Mouse (Mus musculus): Measurements from ENCODE around the gene Cpne5. TPM values are rescaled to one million over a fixed set of nuclear protein-coding genes. Genes with fewer than 3 reads are reported as not detected.

Cpne5 gene
- 0.27 and 0.34 TPM in 2 replicates for polyA plus RNA-seq (2015; fragmentation: Nextera tagmentation; extraction: Ambion mirVana)

DNA sequence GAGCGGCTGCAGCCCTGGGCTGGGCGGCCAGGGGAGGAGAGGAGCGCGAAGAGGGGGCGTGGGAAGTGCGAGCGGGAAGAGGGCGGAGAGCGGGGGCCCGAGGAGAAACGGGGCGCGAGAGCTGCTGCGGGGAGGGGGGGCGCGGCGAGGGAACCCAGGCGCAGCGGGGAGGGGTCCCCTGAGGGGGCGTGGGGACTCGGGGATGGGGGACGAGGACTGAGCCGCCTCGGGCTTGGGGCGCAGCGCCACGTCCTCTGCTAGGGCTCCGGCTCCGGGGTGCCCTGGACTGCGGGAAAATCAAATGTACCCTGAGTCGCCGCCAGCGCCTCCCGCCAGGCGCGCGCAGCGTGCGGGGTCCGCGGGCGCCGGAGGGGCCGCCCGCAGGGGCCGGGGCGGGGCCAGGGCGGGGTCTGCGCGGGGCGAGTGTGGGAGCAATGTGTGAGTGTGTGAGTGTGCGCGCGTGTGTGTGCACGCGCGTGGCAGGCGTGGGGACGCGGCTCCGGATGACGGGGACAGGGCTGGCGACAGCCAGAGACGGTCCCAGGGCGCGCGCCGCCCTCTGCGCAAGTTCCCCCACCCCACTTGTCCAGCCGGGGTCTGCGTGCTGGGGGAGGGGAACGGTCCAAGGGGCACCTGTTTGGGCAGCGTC is at the start of gene Cpne5:
Cpne5 (minus strand) TSS at position 396 of the 649 bp plus-strand sequence.
- WGBS (ENCODE audit: insufficient replicate concordance), result under 1% methylated on average over 59 of the region's 73 CpGs
- H3K27me3 ChIP-seq, result peaks cover 81% of the 10 kb centered on the region
- H3K4me3 ChIP-seq (replicated peaks), result peak within 1 kb of the TSS; percentile 54
- ATAC-seq (ENCODE audit: low read depth) (no peak), DNase-seq (no peak)
- peaks cover 13% of the 10 kb centered on the region for H3K4me1 ChIP-seq (replicated peaks)
- no peak within 1 kb of the TSS for H3K27ac ChIP-seq
- 0 out of 2 replicates have a peak within 1 kb of the TSS, but pooled peaks have one; percentile 22 for H3K9ac ChIP-seq
- H3K36me3 ChIP-seq, result no peaks in the 10 kb centered on the region
- H3K9me3 ChIP-seq (replicated peaks), result no peaks in the 10 kb centered on the region
- peak within 1 kb of the TSS; percentile 70 for H3K4me2 ChIP-seq

DNA sequence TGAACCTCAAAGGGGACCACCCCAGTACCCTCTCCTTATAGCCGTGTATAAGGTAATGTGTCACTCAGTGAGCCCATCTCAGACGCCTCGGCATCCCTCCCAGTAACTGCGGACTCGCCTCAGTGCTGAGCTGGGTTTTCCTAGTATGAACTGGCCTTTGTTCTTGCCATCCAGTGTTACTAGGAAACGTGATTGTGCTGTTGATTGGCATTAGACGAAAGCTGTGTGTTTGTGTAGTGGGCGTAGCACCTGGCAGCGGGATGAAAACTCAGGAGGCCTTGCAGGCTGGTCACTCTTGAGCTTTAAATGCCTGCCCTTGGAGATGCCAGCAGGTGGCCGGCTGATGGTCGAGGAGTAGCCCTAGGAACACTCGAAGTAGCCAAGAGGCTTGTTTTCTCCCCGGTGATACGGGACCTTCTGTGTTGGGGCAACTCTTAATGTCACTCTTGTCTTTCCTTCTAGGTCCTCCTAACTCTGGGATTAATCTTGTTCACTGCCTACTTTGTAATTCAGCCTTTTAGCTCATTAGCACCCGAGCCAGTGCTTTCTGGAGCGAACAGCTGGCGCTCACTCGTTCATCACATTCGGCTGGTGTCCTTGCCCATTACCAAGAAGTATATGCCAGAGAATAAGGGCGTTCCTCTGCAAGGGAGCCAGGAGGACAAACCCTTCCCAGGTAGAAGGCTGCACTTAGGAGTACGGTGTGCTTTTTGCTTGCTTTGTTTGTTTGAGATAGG is 44.4 kb upstream of the Cpne5 start:
- Histone ChIP-seq H3K9ac (no peak overlapping the region), H3K36me3 (peaks cover 52% of the 10 kb centered on the region), H3K4me1 (replicated peaks) (no peaks in the 10 kb centered on the region), H3K4me2 (no peak overlapping the region), H3K27ac (no peak overlapping the region), H3K27me3 (no peaks in the 10 kb centered on the region), H3K4me3 (replicated peaks) (no peak overlapping the region), H3K9me3 (replicated peaks) (no peaks in the 10 kb centered on the region; the same call in 1 of the 2 replicates)
- DNase-seq, result no peak
- 85% methylated on average over 21 of the region's 21 CpGs for WGBS (ENCODE audit: insufficient replicate concordance)
- ATAC-seq (ENCODE audit: low read depth), result no peak

DNA sequence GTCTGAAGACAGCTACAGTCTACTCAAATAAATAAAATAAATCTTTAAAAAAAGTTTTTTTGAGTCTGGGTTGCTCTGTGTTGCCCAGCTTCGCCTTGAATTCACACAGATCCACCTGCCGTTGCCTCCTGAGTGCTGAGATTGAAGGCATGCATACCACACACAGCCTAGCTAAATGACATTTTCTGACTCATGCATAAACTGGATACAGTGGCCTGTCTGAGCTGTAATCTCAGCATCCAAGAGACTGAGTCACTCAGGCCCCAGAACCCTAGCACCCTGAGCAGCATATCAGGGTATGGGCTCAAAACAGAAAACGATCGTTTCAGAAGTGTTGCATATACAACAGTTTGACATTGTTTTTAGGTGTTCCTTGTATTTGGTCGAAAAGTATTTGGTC is 43.6 kb upstream of the Cpne5 start:
- H3K9ac ChIP-seq, result no peak overlapping the region
- no peak overlapping the region for H3K27ac ChIP-seq
- H3K4me3 ChIP-seq (replicated peaks), result no peak overlapping the region
- H3K4me2 ChIP-seq, result no peak overlapping the region
- WGBS (ENCODE audit: insufficient replicate concordance), result 80% methylated on average over 5 of the region's 5 CpGs
- no peaks in the 10 kb centered on the region for H3K27me3 ChIP-seq
- no peak for DNase-seq
- ATAC-seq (ENCODE audit: low read depth), result no peak
- H3K9me3 ChIP-seq (replicated peaks), result no peaks in the 10 kb centered on the region; the same call in 1 of the 2 replicates
- no peaks in the 10 kb centered on the region for H3K4me1 ChIP-seq (replicated peaks)
- H3K36me3 ChIP-seq, result peaks cover 45% of the 10 kb centered on the region

DNA sequence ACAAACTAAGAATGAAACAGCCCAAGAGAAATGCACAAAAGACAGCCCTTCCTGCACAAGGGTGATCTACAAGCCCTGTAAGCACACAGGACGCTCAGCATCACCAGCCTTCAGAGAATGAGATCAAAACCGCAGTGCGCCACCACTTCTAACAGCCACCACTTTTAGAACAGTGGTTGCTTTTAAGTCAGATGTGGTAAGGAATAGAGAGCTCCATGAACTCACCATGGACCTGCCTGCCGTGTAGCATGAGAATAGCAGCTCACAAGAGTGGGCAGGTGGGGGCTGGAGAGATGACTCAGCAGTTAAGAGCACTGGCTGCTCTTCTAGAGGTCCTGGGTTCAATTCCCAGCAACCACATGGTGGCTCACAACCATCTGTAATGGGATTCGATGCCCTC is 42.5 kb upstream of the Cpne5 start:
- no peak for DNase-seq
- no peaks in the 10 kb centered on the region for H3K9me3 ChIP-seq (replicated peaks)
- 82% methylated on average over 5 of the region's 5 CpGs for WGBS (ENCODE audit: insufficient replicate concordance)
- no peak overlapping the region for H3K4me2 ChIP-seq
- H3K4me3 ChIP-seq (replicated peaks), result no peak overlapping the region
- no peak overlapping the region for H3K27ac ChIP-seq
- no peaks in the 10 kb centered on the region for H3K4me1 ChIP-seq (replicated peaks)
- H3K36me3 ChIP-seq, result peaks cover 36% of the 10 kb centered on the region
- ATAC-seq (ENCODE audit: low read depth), result no peak
- H3K27me3 ChIP-seq, result no peaks in the 10 kb centered on the region
- H3K9ac ChIP-seq, result no peak overlapping the region

- no peaks in the 10 kb centered on the region for H3K9me3 ChIP-seq (replicated peaks)
- peaks cover 32% of the 10 kb centered on the region for H3K4me1 ChIP-seq (replicated peaks)
- 0 out of 2 replicates have a peak, but pooled peaks have one; percentile 25 for ATAC-seq (ENCODE audit: low read depth)
- no peaks in the 10 kb centered on the region for H3K27me3 ChIP-seq
- 73% methylated on average over 11 of the region's 11 CpGs for WGBS (ENCODE audit: insufficient replicate concordance)
- no peak for DNase-seq
- no peaks in the 10 kb centered on the region for H3K36me3 ChIP-seq
- no peak overlapping the region for H3K4me2 ChIP-seq
- H3K4me3 ChIP-seq (replicated peaks), result no peak overlapping the region
- H3K27ac ChIP-seq, result peak overlapping the region; percentile 67
- H3K9ac ChIP-seq, result 0 out of 2 replicates have a peak overlapping the region, but pooled peaks have one; percentile 13
These were observed 35.9 kb upstream of the Cpne5 start for GRCm38 (mm10) chr17:29273889-29274288.

- Histone ChIP-seq H3K36me3 (no peaks in the 10 kb centered on the region), H3K4me2 (no peak overlapping the region), H3K27ac (no peak overlapping the region), H3K4me1 (replicated peaks) (peaks cover 35% of the 10 kb centered on the region), H3K9me3 (replicated peaks) (no peaks in the 10 kb centered on the region), H3K27me3 (no peaks in the 10 kb centered on the region), H3K9ac (no peak overlapping the region), H3K4me3 (replicated peaks) (no peak overlapping the region)
- DNase-seq (no peak), ATAC-seq (ENCODE audit: low read depth) (no peak)
- WGBS (ENCODE audit: insufficient replicate concordance), result 79% methylated on average over 7 of the region's 7 CpGs
These were observed 35.2 kb upstream of the Cpne5 start for GRCm38 (mm10) chr17:29273156-29273555.

GRCm38 (mm10) chr17:29270148-29270698 is 32.3 kb upstream of the Cpne5 start:
- Histone ChIP-seq H3K36me3 (no peaks in the 10 kb centered on the region), H3K4me1 (replicated peaks) (peaks cover 48% of the 10 kb centered on the region), H3K4me2 (peak overlapping the region; percentile 86), H3K4me3 (replicated peaks) (peak overlapping the region; percentile 83), H3K27me3 (no peaks in the 10 kb centered on the region), H3K9ac (peak overlapping the region; percentile 94), H3K27ac (peak overlapping the region; percentile 94; the same call in 1 of the 2 replicates), H3K9me3 (replicated peaks) (no peaks in the 10 kb centered on the region)
- no peak for ATAC-seq (ENCODE audit: low read depth)
- WGBS (ENCODE audit: insufficient replicate concordance), result 82% methylated on average over 9 of the region's 9 CpGs
- no peak for DNase-seq

DNA sequence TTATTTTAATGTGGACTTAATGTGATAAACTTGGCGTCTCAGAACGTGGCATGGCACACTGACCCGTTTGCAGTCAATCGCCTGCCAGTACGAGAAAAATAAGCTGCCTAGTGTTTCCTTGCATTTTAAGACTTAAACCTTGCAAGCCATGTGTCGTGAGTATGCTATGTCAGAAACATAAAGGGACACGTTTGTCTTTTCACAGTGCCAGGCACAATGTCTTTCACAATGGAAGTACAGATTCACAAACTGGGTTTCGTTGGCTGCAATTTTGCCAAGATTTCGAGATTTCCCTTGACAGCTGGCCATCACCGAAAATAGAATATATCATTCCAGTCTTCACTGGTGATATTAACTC is 31.4 kb upstream of the Cpne5 start:
- ATAC-seq (ENCODE audit: low read depth) (no peak), DNase-seq (no peak)
- H3K27me3 ChIP-seq, result no peaks in the 10 kb centered on the region
- H3K4me3 ChIP-seq (replicated peaks), result peak overlapping the region; percentile 83
- no peaks in the 10 kb centered on the region for H3K36me3 ChIP-seq
- H3K4me1 ChIP-seq (replicated peaks), result peaks cover 51% of the 10 kb centered on the region
- WGBS (ENCODE audit: insufficient replicate concordance), result 10% methylated on average over 10 of the region's 10 CpGs
- H3K9me3 ChIP-seq (replicated peaks), result no peaks in the 10 kb centered on the region
- H3K4me2 ChIP-seq, result peak overlapping the region; percentile 86
- peak overlapping the region; percentile 94 for H3K27ac ChIP-seq
- peak overlapping the region; percentile 94 for H3K9ac ChIP-seq

DNA sequence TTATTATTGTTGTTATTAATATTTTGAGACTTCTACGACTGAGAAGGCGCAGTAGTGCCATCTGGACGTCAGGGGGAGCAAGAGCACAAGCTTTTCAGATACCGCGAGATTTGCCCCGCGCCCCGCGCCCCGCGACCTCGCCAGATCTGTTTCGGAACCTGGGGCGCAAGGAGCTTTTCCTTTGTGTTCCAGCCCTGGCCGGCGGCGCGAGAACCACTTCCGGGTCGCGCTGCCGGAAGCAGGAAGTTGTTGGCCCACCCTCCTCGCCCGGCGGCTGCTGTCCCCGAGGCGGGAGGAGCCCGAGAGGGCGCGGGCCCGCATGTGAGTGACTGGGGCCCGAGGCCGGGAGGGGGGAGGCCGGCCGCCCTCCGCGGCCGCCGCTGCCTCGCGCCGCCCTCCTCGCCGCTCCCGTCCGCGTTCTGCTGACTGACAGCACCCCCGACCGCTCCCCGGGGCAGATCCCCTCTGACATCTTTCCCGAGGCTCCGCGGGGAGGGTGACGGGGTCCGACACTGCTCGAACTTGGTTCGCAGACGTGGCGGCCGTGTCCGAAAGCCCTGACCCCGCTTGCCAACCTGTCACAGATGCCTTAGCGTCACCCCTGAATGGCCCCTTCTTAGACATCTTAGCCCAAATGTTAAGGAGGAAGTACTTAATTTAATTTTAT is 30.8 kb upstream of the Cpne5 start, which contains the start of gene BC004004:
BC004004 (plus strand) TSS at position 107 of the 667 bp plus-strand sequence.
- peak within 1 kb of the TSS; percentile 94 for H3K9ac ChIP-seq
- peak within 1 kb of the TSS; percentile 86 for H3K4me2 ChIP-seq
- H3K9me3 ChIP-seq (replicated peaks), result no peaks in the 10 kb centered on the region
- peaks cover 48% of the 10 kb centered on the region for H3K4me1 ChIP-seq (replicated peaks)
- H3K4me3 ChIP-seq (replicated peaks), result peak within 1 kb of the TSS; percentile 83
- H3K36me3 ChIP-seq, result no peaks in the 10 kb centered on the region
- peak within 1 kb of the TSS; percentile 94 for H3K27ac ChIP-seq
- no peaks in the 10 kb centered on the region for H3K27me3 ChIP-seq
- peak; percentile 92 for ATAC-seq (ENCODE audit: low read depth)
- peak; percentile 95 for DNase-seq
- under 1% methylated on average over 58 of the region's 63 CpGs for WGBS (ENCODE audit: insufficient replicate concordance)

- WGBS (ENCODE audit: insufficient replicate concordance), result 57% methylated on average over 6 of the region's 6 CpGs
These were observed 30.1 kb upstream of the Cpne5 start for GRCm38 (mm10) chr17:29267931-29268681.

More at GRCm38 (mm10) chr17:29267931-29268681, 30.1 kb upstream of the Cpne5 start:
- Histone ChIP-seq H3K27me3 (no peaks in the 10 kb centered on the region), H3K4me3 (replicated peaks) (peak overlapping the region; percentile 83), H3K9me3 (replicated peaks) (no peaks in the 10 kb centered on the region), H3K9ac (peak overlapping the region; percentile 94), H3K36me3 (no peaks in the 10 kb centered on the region), H3K4me1 (replicated peaks) (peaks cover 49% of the 10 kb centered on the region), H3K27ac (peak overlapping the region; percentile 94), H3K4me2 (peak overlapping the region; percentile 86)
- no peak for DNase-seq
- ATAC-seq (ENCODE audit: low read depth), result peak; percentile 6; the same call in 1 of the 2 replicates
